ENCODE assay signal across 19 mouse cellular contexts in genomic region chr1:137223052-137223451, GRCm38 (mm10).
DNase-seq lines count a peak whose midpoint lies in the region; ATAC-seq and TF ChIP-seq lines count a peak whose summit lies in the region.
"Had no signal": no experiment of that assay in that cellular context is flagged by ENCODE, and none has a peak within 500 bp of the region (broad histone marks: within the 10 kb centered on the region; RNA-seq: fewer than 3 reads in every experiment).

No protein-coding gene starts in this region.

- no peak for TF ChIP-seq CTCF in lung, embryonic 14.5 days (IDR thresholded peaks at IDR 0.05; ENCODE audit: low read depth)

- no peak overlapping the region for H3K27ac ChIP-seq in heart, embryonic 14.5 days (replicated peaks in 1 of 2; ENCODE audit: control insufficient read depth in 1 of 2, insufficient read depth in 1 of 2, low read depth in 2 of 2, low read length in 2 of 2)
- no peak overlapping the region for H3K27ac ChIP-seq in lung, embryonic 14.5 days (ENCODE audit: low read depth)
- no peak overlapping the region for H3K27ac ChIP-seq in liver, embryonic 16.5 days (ENCODE audit: low read length)
- H3K27ac ChIP-seq in forebrain, embryonic 16.5 days (ENCODE audit: low read length): no peak overlapping the region
- H3K27ac ChIP-seq: hindbrain, embryonic 12.5 days; layer of hippocampus, adult 2 months; limb, embryonic 13.5 days; midbrain, embryonic 12.5 days had no signal

- 0 out of 2 replicates have a peak, but pooled peaks cover 4% of the 10 kb centered on the region for H3K9me3 ChIP-seq in heart, embryonic 14.5 days (ENCODE audit: control insufficient read depth, low read length)
- no peaks in the 10 kb centered on the region for H3K9me3 ChIP-seq in lung, embryonic 14.5 days (ENCODE audit: low read depth, low read length)
- no peaks in the 10 kb centered on the region for H3K9me3 ChIP-seq in liver, embryonic 16.5 days (replicated peaks; ENCODE audit: control insufficient read depth, low read length)
- H3K9me3 ChIP-seq in forebrain, embryonic 16.5 days (ENCODE audit: control insufficient read depth, low read length): no peaks in the 10 kb centered on the region
- H3K9me3 ChIP-seq: hindbrain, embryonic 12.5 days; limb, embryonic 13.5 days had no signal

- no peaks in the 10 kb centered on the region for H3K27me3 ChIP-seq in heart, embryonic 14.5 days (ENCODE audit: control insufficient read depth, insufficient read depth, low read length)
- H3K27me3 ChIP-seq in lung, embryonic 14.5 days (ENCODE audit: insufficient read depth, low read length): no peaks in the 10 kb centered on the region
- no peaks in the 10 kb centered on the region for H3K27me3 ChIP-seq in liver, embryonic 16.5 days (ENCODE audit: control insufficient read depth, insufficient read depth, low read depth, low read length)
- H3K27me3 ChIP-seq in forebrain, embryonic 16.5 days (replicated peaks; ENCODE audit: control insufficient read depth, insufficient read depth, low read length): no peaks in the 10 kb centered on the region

- H3K4me3 ChIP-seq in heart, embryonic 14.5 days (ENCODE audit: control insufficient read depth in 1 of 2, insufficient read depth in 1 of 2, low read depth in 1 of 2, low read length in 2 of 2): no peak overlapping the region
- H3K4me3 ChIP-seq in lung, embryonic 14.5 days (ENCODE audit: low read depth, low read length): no peak overlapping the region
- H3K4me3 ChIP-seq in liver, embryonic 16.5 days (ENCODE audit: low read depth, low read length): no peak overlapping the region
- H3K4me3 ChIP-seq in forebrain, embryonic 16.5 days (replicated peaks; ENCODE audit: low read length): no peak overlapping the region
- H3K4me3 ChIP-seq: hindbrain, embryonic 12.5 days; layer of hippocampus, adult 2 months; limb, embryonic 13.5 days; midbrain, embryonic 12.5 days had no signal

- no peak overlapping the region for H3K9ac ChIP-seq in heart, embryonic 14.5 days (ENCODE audit: low read length)
- H3K9ac ChIP-seq in lung, embryonic 14.5 days: no peak overlapping the region
- no peak overlapping the region for H3K9ac ChIP-seq in liver, embryonic 16.5 days (ENCODE audit: low read depth, low read length)
- H3K9ac ChIP-seq in forebrain, embryonic 16.5 days (replicated peaks; ENCODE audit: low read depth, low read length): no peak overlapping the region
- H3K9ac ChIP-seq: forebrain, postnatal 0 days; hindbrain, embryonic 12.5 days; limb, embryonic 13.5 days; midbrain, embryonic 12.5 days had no signal

- peaks cover 9 to 15% of the 10 kb centered on the region in 2 experiments for H3K4me1 ChIP-seq in heart, embryonic 14.5 days (ENCODE audit: control insufficient read depth in 2 of 2, insufficient read depth in 2 of 2, low read length in 2 of 2)
- H3K4me1 ChIP-seq in lung, embryonic 14.5 days (ENCODE audit: insufficient read depth): peaks cover 3% of the 10 kb centered on the region
- H3K4me1 ChIP-seq in liver, embryonic 16.5 days (ENCODE audit: control insufficient read depth, low read depth, low read length): no peaks in the 10 kb centered on the region
- peaks cover 7% of the 10 kb centered on the region; the same call in 1 of the 2 replicates for H3K4me1 ChIP-seq in forebrain, embryonic 16.5 days (replicated peaks; ENCODE audit: control insufficient read depth, insufficient read depth, low read length)

- ATAC-seq in heart, embryonic 14.5 days (ENCODE audit: insufficient number of reproducible peaks, insufficient read depth, low FRiP score, low read depth): no peak
- ATAC-seq in lung, embryonic 14.5 days (ENCODE audit: insufficient read depth): no peak
- 0 out of 2 replicates have a peak, but pooled peaks have one; percentile 30 for ATAC-seq in liver, embryonic 16.5 days (ENCODE audit: low read depth)
- ATAC-seq in forebrain, embryonic 16.5 days: no peak
- ATAC-seq: forebrain, postnatal 0 days; Patski had no signal

- DNase-seq in heart, postnatal 10 days: no peak
- DNase-seq in lung, embryonic 14.5 days: peak; percentile 5
- no peak for DNase-seq in lung, postnatal 10 days
- peak; percentile 11 for DNase-seq in MEL-GATA-1-ER (ENCODE audit: extremely low read depth, low read depth)
- DNase-seq: adrenal gland, postnatal 14 days; forebrain, postnatal 0 days; kidney, adult 8-10 months; kidney, postnatal 14 days; layer of hippocampus, postnatal 36 days; lung, postnatal 36 days; thymus, postnatal 14 days had no signal

- no peaks in the 10 kb centered on the region for H3K36me3 ChIP-seq in heart, embryonic 14.5 days (ENCODE audit: control insufficient read depth, insufficient read depth, low read length)
- H3K36me3 ChIP-seq in lung, embryonic 14.5 days (ENCODE audit: insufficient read depth): no peaks in the 10 kb centered on the region
- no peaks in the 10 kb centered on the region for H3K36me3 ChIP-seq in liver, embryonic 16.5 days (ENCODE audit: control insufficient read depth, insufficient read depth)
- H3K36me3 ChIP-seq in forebrain, embryonic 16.5 days (ENCODE audit: control insufficient read depth, insufficient read depth): no peaks in the 10 kb centered on the region
- H3K36me3 ChIP-seq: hindbrain, embryonic 12.5 days; limb, embryonic 13.5 days; midbrain, embryonic 12.5 days had no signal

- peak overlapping the region; percentile 42 for H3K4me2 ChIP-seq in heart, embryonic 14.5 days (ENCODE audit: low read length)
- H3K4me2 ChIP-seq in lung, embryonic 14.5 days: no peak overlapping the region
- H3K4me2 ChIP-seq in liver, embryonic 16.5 days (ENCODE audit: low read depth, low read length): 0 out of 2 replicates have a peak overlapping the region, but pooled peaks have one; percentile 6
- no peak overlapping the region for H3K4me2 ChIP-seq in forebrain, embryonic 16.5 days (ENCODE audit: low read length)
- H3K4me2 ChIP-seq: hindbrain, embryonic 12.5 days; limb, embryonic 13.5 days; midbrain, embryonic 12.5 days had no signal

- intact Hi-C loops in heart, postnatal 10 days (cut with DNase I): loop anchor here (10.0 kb wide), 1 partner anchor 358 kb away; no protein-coding TSS in a partner anchor

- WGBS in heart, embryonic 14.5 days: 17% methylated on average over 10 of the region's 10 CpGs
- WGBS in lung, embryonic 14.5 days: 35% methylated on average over 10 of the region's 10 CpGs
- WGBS in liver, embryonic 16.5 days (ENCODE audit: insufficient replicate concordance): 30% methylated on average over 10 of the region's 10 CpGs
- 51% methylated on average over 10 of the region's 10 CpGs for WGBS in forebrain, embryonic 16.5 days

Comparison
In these comparisons a context has a peak if more than half of its experiments do, and no peak if none do; other contexts are left out.
1. DNase-seq: peak in lung, embryonic 14.5 days (single experiment) and MEL-GATA-1-ER (single experiment); none in heart, postnatal 10 days (0 of 2) and lung, postnatal 10 days (single experiment).
2. H3K4me2 ChIP-seq: peak in heart, embryonic 14.5 days (single experiment) and liver, embryonic 16.5 days (single experiment); none in lung, embryonic 14.5 days (single experiment) and forebrain, embryonic 16.5 days (single experiment).